Mouse (Mus musculus) liver, embryonic 14.5 days (tissue): ENCODE measurements around the gene Sap30l. TPM values are rescaled to one million over a fixed set of nuclear protein-coding genes. Genes with fewer than 3 reads are reported as not detected.
A peak's percentile ranks its signal among the peaks of the same experiment; 100 is the strongest.

Source experiments
- ATAC-seq: fragments of 200-750 bp; cut with Nextera tagmentation; 2 replicates; pipeline ENCODE4 v1.8.0; 2017; ENCODE audit warnings: moderate number of reproducible peaks, mild to moderate bottlenecking, moderate library complexity; ENCODE audit not compliant: insufficient read depth
- DNase-seq, 3 experiments: peaks; one replicate each; pipeline ENCODE4 v3.0.0-alpha.2; 2012 to 2013; ENCODE audit warnings: low read depth in 3 of 3, low spot score in 3 of 3
- H3K27ac ChIP-seq: fragments of 300-500 bp; sonication (generic); 2 replicates; pipeline ENCODE4 v1.5.1; 2014; ENCODE audit warnings: moderate library complexity, mild to moderate bottlenecking, control low read depth, inconsistent platforms
- H3K27me3 ChIP-seq: fragments of 300-500 bp; sonication (generic); 2 replicates; pipeline ENCODE4 v1.6.1; 2014; ENCODE audit warnings: mild to moderate bottlenecking, low read length, moderate library complexity; ENCODE audit not compliant: control insufficient read depth, insufficient read depth
- H3K36me3 ChIP-seq: fragments of 300-500 bp; sonication (generic); replicated peaks from 2 replicates; pipeline ENCODE4 v1.6.1; 2014; ENCODE audit warnings: low read depth; ENCODE audit not compliant: control insufficient read depth, insufficient read depth
- H3K4me1 ChIP-seq, 2 experiments: fragments of 200-500 bp in 1 of 2; fragments of 300-500 bp in 1 of 2; sonication (generic) in 1 of 2; replicated peaks; 2 replicates each; pipeline ENCODE4 v1.6.1; 2012 to 2014; ENCODE audit warnings: antibody characterized with exemption in 1 of 2, inconsistent platforms in 1 of 2, low read length in 1 of 2; ENCODE audit not compliant: control insufficient read depth in 2 of 2, insufficient read depth in 2 of 2
- H3K4me2 ChIP-seq: fragments of 300-500 bp; sonication (generic); 2 replicates; pipeline ENCODE4 v1.6.1; 2014; ENCODE audit warnings: low read depth, mild to moderate bottlenecking, control low read depth, moderate library complexity
- H3K4me3 ChIP-seq, 2 experiments: fragments of 200-500 bp in 1 of 2; fragments of 300-500 bp in 1 of 2; sonication (generic) in 1 of 2; 2 replicates each; pipeline ENCODE4 v1.5.1; 2012 to 2014; ENCODE audit warnings: low read depth in 2 of 2, low read length in 2 of 2, mild to moderate bottlenecking in 2 of 2, control low read depth in 1 of 2, inconsistent platforms in 1 of 2, moderate library complexity in 1 of 2; ENCODE audit not compliant: insufficient read depth in 1 of 2
- H3K9ac ChIP-seq: fragments of 300-500 bp; sonication (generic); replicated peaks from 2 replicates; pipeline ENCODE4 v1.6.1; 2014; ENCODE audit warnings: mild to moderate bottlenecking, control low read depth, moderate library complexity
- H3K9me3 ChIP-seq: fragments of 300-500 bp; sonication (generic); 2 replicates; pipeline ENCODE4 v1.6.1; 2016; ENCODE audit warnings: low read length, mixed read lengths; ENCODE audit not compliant: control insufficient read depth
- CTCF ChIP-seq: IDR thresholded peaks from 2 replicates; pipeline ENCODE4 v1.5.1; 2016; ENCODE audit warnings: antibody characterized with exemption, low read depth, control low read depth
- EP300 ChIP-seq: IDR thresholded peaks from 2 replicates; pipeline ENCODE4 v1.6.1; 2016; ENCODE audit warnings: antibody characterized with exemption, low read depth
- WGBS: fragments of 180-500 bp; shearing (Covaris S2); extraction: QIAGEN DNeasy Blood & Tissue Kit; methylation state at CpG from one replicate; pipeline ENCODE4 v1.1.7; 2014; ENCODE audit not compliant: insufficient replicate concordance; 5-methylcytosine and 5-hydroxymethylcytosine counted together
- polyA plus RNA-seq, 2 experiments: library from polyadenylated mRNA; depleted of rRNA in 1 of 2; stranded (reverse) in 1 of 2; unstranded in 1 of 2; fragments of >200 nt; fragmentation: Nextera tagmentation in 1 of 2; extraction: Ambion mirVana in 1 of 2; gene quantifications; 2 replicates each; pipeline versions ENCODE4 v1.2.1 to v1.2.3; 2012 to 2014

Gene Sap30l
- polyA plus RNA-seq, 2 experiments = 4.0 to 6.6 TPM

DNA sequence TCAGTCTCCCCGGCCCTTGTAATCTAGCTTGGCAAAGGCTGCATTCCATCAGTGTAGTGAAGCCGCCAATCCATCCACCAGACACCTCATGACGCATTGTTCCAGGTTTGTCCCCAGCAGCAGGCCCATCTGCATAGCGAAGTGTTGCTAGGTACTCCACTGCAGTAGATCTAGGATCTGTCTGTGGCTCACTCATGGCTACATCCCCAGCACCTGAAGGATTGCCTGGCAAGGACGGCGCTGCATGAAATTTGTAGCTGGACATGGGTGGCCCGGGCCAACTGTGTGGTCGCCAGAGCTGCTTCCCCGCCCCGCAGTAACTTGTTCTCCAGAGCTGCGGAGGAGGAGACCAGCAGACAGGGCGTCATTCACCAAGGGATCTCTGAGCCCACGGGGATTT is 28.0 kb upstream of the Sap30l start:
- WGBS = 67% methylated on average over 13 of the region's 13 CpGs
- peaks cover 2 to 7% of the 10 kb centered on the region in 2 experiments; a peak in 2 of 4 replicates for H3K4me1 ChIP-seq
- H3K4me2 ChIP-seq = no peak overlapping the region
- ATAC-seq (no peak), DNase-seq (no peak)
- no peaks in the 10 kb centered on the region for H3K27me3 ChIP-seq
- TF ChIP-seq EP300 = no peak
- no peak for TF ChIP-seq CTCF
- no peaks in the 10 kb centered on the region for H3K9me3 ChIP-seq
- no peak overlapping the region for H3K27ac ChIP-seq
- H3K36me3 ChIP-seq = peaks cover 16% of the 10 kb centered on the region
- H3K4me3 ChIP-seq = no peak overlapping the region
- no peak overlapping the region for H3K9ac ChIP-seq

DNA sequence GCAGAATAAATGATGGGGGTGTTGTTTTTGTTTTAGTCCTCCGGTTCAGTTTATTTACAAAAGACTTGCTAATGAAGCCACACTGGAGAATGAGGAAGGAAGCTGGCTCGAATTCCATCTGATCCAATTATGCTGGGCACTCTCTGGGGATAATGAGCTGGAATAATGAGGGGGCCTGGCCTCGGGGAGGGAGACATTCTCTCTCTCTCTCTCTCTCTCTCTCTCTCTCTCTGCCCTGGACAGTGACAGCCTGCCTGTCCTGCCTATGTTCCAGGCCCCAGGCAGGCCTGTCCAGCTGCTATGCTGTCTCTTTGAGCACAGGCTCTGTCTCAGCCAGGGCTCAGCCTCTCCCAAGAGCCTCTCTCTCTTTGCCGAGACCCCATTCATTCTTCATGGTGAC is 27.5 kb upstream of the Sap30l start:
- no peak overlapping the region for H3K9ac ChIP-seq
- peaks cover 16% of the 10 kb centered on the region for H3K36me3 ChIP-seq
- no peak overlapping the region for H3K4me2 ChIP-seq
- WGBS = 40% methylated on average over 4 of the region's 4 CpGs
- TF ChIP-seq EP300 = no peak
- no peak for TF ChIP-seq CTCF
- H3K27ac ChIP-seq = no peak overlapping the region
- H3K9me3 ChIP-seq = no peaks in the 10 kb centered on the region
- no peak for DNase-seq
- H3K4me1 ChIP-seq = peaks cover 2 to 7% of the 10 kb centered on the region in 2 experiments; a peak in 2 of 4 replicates
- no peaks in the 10 kb centered on the region for H3K27me3 ChIP-seq
- no peak for ATAC-seq
- H3K4me3 ChIP-seq = no peak overlapping the region

DNA sequence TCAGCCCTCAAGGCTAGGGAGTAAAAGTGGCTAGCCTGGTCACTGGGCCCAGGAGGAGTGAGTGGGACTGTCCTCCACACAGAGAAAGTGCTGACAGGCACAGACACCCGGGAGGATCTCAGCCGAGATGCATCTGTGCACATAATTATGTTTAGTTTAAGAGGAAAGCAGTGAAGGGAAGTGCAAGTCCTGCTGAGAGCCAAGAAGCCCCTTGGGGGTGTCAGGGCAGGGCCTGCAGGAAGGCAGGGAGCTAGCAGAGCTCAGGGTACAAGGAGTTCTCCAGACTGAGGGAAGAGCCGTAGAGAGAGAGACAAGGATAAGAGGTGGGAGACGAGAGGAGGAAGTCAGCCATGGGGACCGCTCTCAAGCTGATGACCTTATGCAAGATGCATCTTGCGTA is 25.6 kb upstream of the Sap30l start:
- Histone ChIP-seq H3K27me3 (no peaks in the 10 kb centered on the region), H3K4me1 (peaks cover 2 to 7% of the 10 kb centered on the region in 2 experiments; a peak in 2 of 4 replicates), H3K4me3 (no peak overlapping the region), H3K9me3 (no peaks in the 10 kb centered on the region), H3K9ac (no peak overlapping the region), H3K4me2 (no peak overlapping the region), H3K36me3 (peaks cover 5% of the 10 kb centered on the region), H3K27ac (no peak overlapping the region)
- TF ChIP-seq EP300 (no peak), CTCF (no peak)
- no peak for DNase-seq
- 76% methylated on average over 6 of the region's 6 CpGs for WGBS
- no peak for ATAC-seq

DNA sequence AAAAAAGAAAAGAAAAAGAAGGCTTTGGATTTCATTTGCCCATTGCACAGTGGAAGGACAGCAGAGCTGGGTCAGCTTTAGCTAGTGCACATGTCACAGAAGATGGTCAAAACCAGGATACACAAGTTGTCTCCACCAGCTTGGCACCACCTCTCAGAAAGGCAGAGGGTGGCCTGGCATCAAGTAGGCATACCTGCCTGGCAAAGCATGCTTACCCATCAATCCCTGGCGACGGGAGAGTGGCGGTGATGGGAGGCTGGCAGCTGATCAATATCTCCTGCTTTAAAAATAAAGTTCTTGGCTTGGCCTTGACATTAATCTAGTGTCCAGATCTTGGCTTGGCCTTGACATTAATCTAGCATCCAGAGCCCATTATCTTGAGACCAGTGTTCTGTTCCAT is 24.9 kb upstream of the Sap30l start:
- Histone ChIP-seq H3K9me3 (no peaks in the 10 kb centered on the region), H3K4me1 (peaks cover 2 to 7% of the 10 kb centered on the region in 2 experiments; a peak in 2 of 4 replicates), H3K9ac (no peak overlapping the region), H3K4me3 (no peak overlapping the region), H3K4me2 (no peak overlapping the region), H3K27me3 (no peaks in the 10 kb centered on the region), H3K27ac (no peak overlapping the region), H3K36me3 (peaks cover 10% of the 10 kb centered on the region; the same call in 1 of the 2 replicates)
- ATAC-seq (no peak), DNase-seq (no peak)
- 76% methylated on average over 3 of the region's 3 CpGs for WGBS
- TF ChIP-seq EP300 = no peak
- TF ChIP-seq CTCF = no peak

DNA sequence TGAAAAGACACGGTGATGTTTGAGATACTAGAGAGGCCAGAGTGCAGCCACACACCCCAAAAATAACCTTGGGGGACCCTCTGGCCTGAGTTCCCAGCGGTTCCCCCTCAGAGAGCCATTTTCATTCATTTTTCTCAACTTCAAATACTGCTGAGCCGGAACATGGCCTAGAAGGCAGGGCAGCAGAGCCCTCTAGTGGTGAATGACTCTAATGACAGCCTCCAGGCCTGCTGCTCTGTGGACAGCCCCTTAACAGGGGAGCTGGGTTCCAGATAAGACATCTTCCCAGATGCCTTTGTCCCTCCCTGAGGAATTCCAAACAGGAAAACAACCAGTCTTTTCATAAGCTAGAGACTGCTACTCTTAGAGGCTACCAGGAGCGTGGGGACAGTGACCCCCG is 23.1 kb upstream of the Sap30l start:
- Histone ChIP-seq H3K27ac (no peak overlapping the region), H3K4me1 (peaks cover 2 to 7% of the 10 kb centered on the region in 2 experiments; a peak in 2 of 4 replicates), H3K27me3 (no peaks in the 10 kb centered on the region), H3K9me3 (no peaks in the 10 kb centered on the region), H3K4me2 (no peak overlapping the region), H3K36me3 (peaks cover 5% of the 10 kb centered on the region; the same call in 1 of the 2 replicates), H3K4me3 (no peak overlapping the region), H3K9ac (no peak overlapping the region)
- WGBS = 28% methylated on average over 5 of the region's 5 CpGs
- TF ChIP-seq CTCF (peak; percentile 95), EP300 (no peak)
- DNase-seq = peak in 2 of 3 experiments; percentile 33 to 47
- 0 out of 2 replicates have a peak, but pooled peaks have one; percentile 42 for ATAC-seq
